Mouse (Mus musculus): ENCODE measurements around the gene Ccdc71. TPM values are rescaled to one million over a fixed set of nuclear protein-coding genes. Genes with fewer than 3 reads are reported as not detected.

Ccdc71 gene
- polyA plus RNA-seq, 1 experiment from 2014 or later: 34.6 TPM

GRCm38 (mm10) chr9:108441236-108441919 lies 18.9 kb upstream of the Ccdc71 start:
- no peak overlapping the region for H3K4me3 ChIP-seq (ENCODE audit: low read depth, low read length)
- H3K4me1 ChIP-seq (ENCODE audit: control insufficient read depth, insufficient read depth, low read length): peaks cover 15% of the 10 kb centered on the region; the same call in 1 of the 2 replicates
- H3K36me3 ChIP-seq (ENCODE audit: control insufficient read depth, insufficient read depth, low read length): no peaks in the 10 kb centered on the region
- ATAC-seq (replicated peaks; ENCODE audit: insufficient number of reproducible peaks, low FRiP score, low TSS enrichment): no peak
- no peaks in the 10 kb centered on the region for H3K27me3 ChIP-seq (ENCODE audit: control insufficient read depth, insufficient read depth, low read length)
- H3K4me2 ChIP-seq: no peak overlapping the region
- no peaks in the 10 kb centered on the region for H3K9me3 ChIP-seq (replicated peaks; ENCODE audit: control insufficient read depth, low read length)
- 73% methylated on average over 11 of the region's 11 CpGs for whole genome bisulfite sequencing (ENCODE audit: insufficient replicate concordance)
- no peak overlapping the region for H3K9ac ChIP-seq (ENCODE audit: low read depth, low read length)
- H3K27ac ChIP-seq (ENCODE audit: low read depth, low read length): no peak overlapping the region

GRCm38 (mm10) chr9:108445125-108445524 lies 15.2 kb upstream of the Ccdc71 start:
- Histone ChIP-seq H3K4me2 (no peak overlapping the region), H3K4me1 (ENCODE audit: control insufficient read depth, insufficient read depth, low read length) (peaks cover 28% of the 10 kb centered on the region), H3K27ac (ENCODE audit: low read depth, low read length) (no peak overlapping the region), H3K36me3 (ENCODE audit: control insufficient read depth, insufficient read depth, low read length) (peaks cover 4% of the 10 kb centered on the region; the same call in 1 of the 2 replicates), H3K9ac (ENCODE audit: low read depth, low read length) (no peak overlapping the region), H3K9me3 (replicated peaks; ENCODE audit: control insufficient read depth, low read length) (no peaks in the 10 kb centered on the region), H3K4me3 (ENCODE audit: low read depth, low read length) (no peak overlapping the region), H3K27me3 (ENCODE audit: control insufficient read depth, insufficient read depth, low read length) (no peaks in the 10 kb centered on the region)
- WGBS (ENCODE audit: insufficient replicate concordance): 52% methylated on average over 9 of the region's 9 CpGs
- no peak for ATAC-seq (replicated peaks; ENCODE audit: insufficient number of reproducible peaks, low FRiP score, low TSS enrichment)

- H3K27ac ChIP-seq (ENCODE audit: low read depth, low read length): peak overlapping the region; percentile 95
- H3K4me1 ChIP-seq (ENCODE audit: control insufficient read depth, insufficient read depth, low read length): peaks cover 42% of the 10 kb centered on the region
- peak overlapping the region; percentile 89 for H3K4me2 ChIP-seq
Observed at GRCm38 (mm10) chr9:108449860-108450259, 10.5 kb upstream of the Ccdc71 start.

GRCm38 (mm10) chr9:108450292-108451169 lies 9.8 kb upstream of the Ccdc71 start:
- peaks cover 4% of the 10 kb centered on the region; the same call in 1 of the 2 replicates for H3K36me3 ChIP-seq (ENCODE audit: control insufficient read depth, insufficient read depth, low read length)
- H3K9me3 ChIP-seq (replicated peaks; ENCODE audit: control insufficient read depth, low read length): no peaks in the 10 kb centered on the region
- H3K4me3 ChIP-seq (ENCODE audit: low read depth, low read length): peak overlapping the region; percentile 60
- H3K4me1 ChIP-seq (ENCODE audit: control insufficient read depth, insufficient read depth, low read length): peaks cover 42% of the 10 kb centered on the region
- H3K27me3 ChIP-seq (ENCODE audit: control insufficient read depth, insufficient read depth, low read length): no peaks in the 10 kb centered on the region
- H3K27ac ChIP-seq (ENCODE audit: low read depth, low read length): peak overlapping the region; percentile 95
- H3K4me2 ChIP-seq: peak overlapping the region; percentile 89
- peak; percentile 75 for ATAC-seq (replicated peaks; ENCODE audit: insufficient number of reproducible peaks, low FRiP score, low TSS enrichment)
- WGBS (ENCODE audit: insufficient replicate concordance): 47% methylated on average over 21 of the region's 21 CpGs
- H3K9ac ChIP-seq (ENCODE audit: low read depth, low read length): peak overlapping the region; percentile 56

More at GRCm38 (mm10) chr9:108449860-108450259, 10.5 kb upstream of the Ccdc71 start:
- Histone ChIP-seq H3K4me3 (ENCODE audit: low read depth, low read length) (peak overlapping the region; percentile 60; the same call in 1 of the 2 replicates), H3K9ac (ENCODE audit: low read depth, low read length) (peak overlapping the region; percentile 65), H3K9me3 (replicated peaks; ENCODE audit: control insufficient read depth, low read length) (no peaks in the 10 kb centered on the region), H3K36me3 (ENCODE audit: control insufficient read depth, insufficient read depth, low read length) (peaks cover 4% of the 10 kb centered on the region; the same call in 1 of the 2 replicates), H3K27me3 (ENCODE audit: control insufficient read depth, insufficient read depth, low read length) (no peaks in the 10 kb centered on the region)
- WGBS (ENCODE audit: insufficient replicate concordance): 39% methylated on average over 4 of the region's 4 CpGs
- ATAC-seq (replicated peaks; ENCODE audit: insufficient number of reproducible peaks, low FRiP score, low TSS enrichment): peak; percentile 22

- H3K27ac ChIP-seq (ENCODE audit: low read depth, low read length): peak overlapping the region; percentile 95
- WGBS (ENCODE audit: insufficient replicate concordance): 54% methylated on average over 6 of the region's 6 CpGs
Observed at GRCm38 (mm10) chr9:108451170-108451493, 9.2 kb upstream of the Ccdc71 start.

GRCm38 (mm10) chr9:108451519-108452160 lies 8.7 kb upstream of the Ccdc71 start:
- Histone ChIP-seq H3K27ac (ENCODE audit: low read depth, low read length) (peak overlapping the region; percentile 95), H3K9me3 (replicated peaks; ENCODE audit: control insufficient read depth, low read length) (no peaks in the 10 kb centered on the region), H3K4me3 (ENCODE audit: low read depth, low read length) (peak overlapping the region; percentile 60), H3K9ac (ENCODE audit: low read depth, low read length) (peak overlapping the region; percentile 78), H3K4me2 (peak overlapping the region; percentile 89), H3K36me3 (ENCODE audit: control insufficient read depth, insufficient read depth, low read length) (peaks cover 4% of the 10 kb centered on the region; the same call in 1 of the 2 replicates), H3K27me3 (ENCODE audit: control insufficient read depth, insufficient read depth, low read length) (no peaks in the 10 kb centered on the region), H3K4me1 (ENCODE audit: control insufficient read depth, insufficient read depth, low read length) (peaks cover 42% of the 10 kb centered on the region)
- WGBS (ENCODE audit: insufficient replicate concordance): 37% methylated on average over 6 of the region's 6 CpGs
- no peak for ATAC-seq (replicated peaks; ENCODE audit: insufficient number of reproducible peaks, low FRiP score, low TSS enrichment)

More at GRCm38 (mm10) chr9:108451170-108451493, 9.2 kb upstream of the Ccdc71 start:
- Histone ChIP-seq H3K4me1 (ENCODE audit: control insufficient read depth, insufficient read depth, low read length) (peaks cover 42% of the 10 kb centered on the region), H3K4me3 (ENCODE audit: low read depth, low read length) (peak overlapping the region; percentile 60), H3K27me3 (ENCODE audit: control insufficient read depth, insufficient read depth, low read length) (no peaks in the 10 kb centered on the region), H3K9me3 (replicated peaks; ENCODE audit: control insufficient read depth, low read length) (no peaks in the 10 kb centered on the region), H3K9ac (ENCODE audit: low read depth, low read length) (peak overlapping the region; percentile 56), H3K4me2 (peak overlapping the region; percentile 89), H3K36me3 (ENCODE audit: control insufficient read depth, insufficient read depth, low read length) (peaks cover 4% of the 10 kb centered on the region; the same call in 1 of the 2 replicates)
- ATAC-seq (replicated peaks; ENCODE audit: insufficient number of reproducible peaks, low FRiP score, low TSS enrichment): 0 out of 2 replicates have a peak, but pooled peaks have one; percentile 8

- Histone ChIP-seq H3K4me2 (peak overlapping the region; percentile 89), H3K4me3 (ENCODE audit: low read depth, low read length) (peak overlapping the region; percentile 60), H3K9ac (ENCODE audit: low read depth, low read length) (peak overlapping the region; percentile 78), H3K36me3 (ENCODE audit: control insufficient read depth, insufficient read depth, low read length) (peaks cover 4% of the 10 kb centered on the region; the same call in 1 of the 2 replicates), H3K4me1 (ENCODE audit: control insufficient read depth, insufficient read depth, low read length) (peaks cover 42% of the 10 kb centered on the region), H3K9me3 (replicated peaks; ENCODE audit: control insufficient read depth, low read length) (no peaks in the 10 kb centered on the region), H3K27ac (ENCODE audit: low read depth, low read length) (peak overlapping the region; percentile 95), H3K27me3 (ENCODE audit: control insufficient read depth, insufficient read depth, low read length) (no peaks in the 10 kb centered on the region)
- WGBS (ENCODE audit: insufficient replicate concordance): under 1% methylated on average over 40 of the region's 40 CpGs
- peak; percentile 65 for ATAC-seq (replicated peaks; ENCODE audit: insufficient number of reproducible peaks, low FRiP score, low TSS enrichment)
Observed at GRCm38 (mm10) chr9:108452291-108452906, 7.9 kb upstream of the Ccdc71 start.

- peak overlapping the region; percentile 95 for H3K27ac ChIP-seq (ENCODE audit: low read depth, low read length)
Observed at GRCm38 (mm10) chr9:108452911-108453310, 7.4 kb upstream of the Ccdc71 start.

More at GRCm38 (mm10) chr9:108452911-108453310, 7.4 kb upstream of the Ccdc71 start:
- H3K4me2 ChIP-seq: peak overlapping the region; percentile 89
- peaks cover 42% of the 10 kb centered on the region for H3K4me1 ChIP-seq (ENCODE audit: control insufficient read depth, insufficient read depth, low read length)
- 44% methylated on average over 6 of the region's 6 CpGs for WGBS (ENCODE audit: insufficient replicate concordance)
- ATAC-seq (replicated peaks; ENCODE audit: insufficient number of reproducible peaks, low FRiP score, low TSS enrichment): no peak
- H3K9ac ChIP-seq (ENCODE audit: low read depth, low read length): peak overlapping the region; percentile 78; the same call in 1 of the 2 replicates
- H3K9me3 ChIP-seq (replicated peaks; ENCODE audit: control insufficient read depth, low read length): no peaks in the 10 kb centered on the region
- peak overlapping the region; percentile 60 for H3K4me3 ChIP-seq (ENCODE audit: low read depth, low read length)
- peaks cover under 1% of the 10 kb centered on the region; the same call in 1 of the 2 replicates for H3K36me3 ChIP-seq (ENCODE audit: control insufficient read depth, insufficient read depth, low read length)
- no peaks in the 10 kb centered on the region for H3K27me3 ChIP-seq (ENCODE audit: control insufficient read depth, insufficient read depth, low read length)

Measured in heart, embryonic 11.5 days (tissue).